18 mouse cellular contexts compared by ENCODE assay signal in the genomic region with DNA sequence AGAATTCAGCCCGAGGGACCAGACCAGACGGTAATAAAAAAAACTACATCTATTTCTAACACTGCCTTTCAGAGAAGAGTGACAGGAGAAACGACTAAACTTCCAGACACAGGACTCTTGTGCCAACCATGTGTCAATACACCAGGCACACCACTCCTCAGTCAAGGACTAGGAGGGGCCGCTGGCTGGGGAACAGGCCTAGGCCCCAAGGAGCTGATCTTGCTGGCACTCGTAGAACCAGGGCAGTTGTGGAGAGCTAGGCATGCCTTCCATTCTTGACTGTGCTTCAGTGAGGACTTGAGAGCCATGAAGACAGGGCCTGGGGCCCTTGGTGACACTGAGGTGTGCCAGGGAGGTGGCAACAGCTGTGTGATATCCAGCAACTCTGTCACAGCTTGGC.
DNase-seq lines count a peak whose midpoint lies in the region; ATAC-seq and TF ChIP-seq lines count a peak whose summit lies in the region.
"Had no signal": no experiment of that assay in that cellular context is flagged by ENCODE, and none has a peak within 500 bp of the region (broad histone marks: within the 10 kb centered on the region; RNA-seq: fewer than 3 reads in every experiment).

No protein-coding gene starts in this region.

- no peak overlapping the region for H3K4me2 ChIP-seq in forebrain, postnatal 0 days (ENCODE audit: low read depth)
- H3K4me2 ChIP-seq in forebrain, embryonic 11.5 days (ENCODE audit: low read depth, low read length, severe bottlenecking), result no peak overlapping the region
- no peak overlapping the region for H3K4me2 ChIP-seq in heart, postnatal 0 days (ENCODE audit: low read depth, low read length)
- H3K4me2 ChIP-seq: hindbrain, embryonic 15.5 days had no signal

- peak overlapping the region; percentile 50; the same call in 1 of the 2 replicates for H3K27ac ChIP-seq in forebrain, postnatal 0 days (ENCODE audit: low read depth, low read length)
- no peak overlapping the region for H3K27ac ChIP-seq in forebrain, embryonic 11.5 days (ENCODE audit: low read depth, low read length)
- peak overlapping the region; percentile 49 for H3K27ac ChIP-seq in heart, postnatal 0 days (ENCODE audit: low read depth)
- H3K27ac ChIP-seq: embryonic facial prominence, embryonic 10.5 days; hindbrain, embryonic 15.5 days had no signal

- H3K4me3 ChIP-seq in forebrain, postnatal 0 days (ENCODE audit: low read depth, low read length), result no peak overlapping the region
- H3K4me3 ChIP-seq in forebrain, embryonic 11.5 days (ENCODE audit: low read depth, low read length), result no peak overlapping the region
- H3K4me3 ChIP-seq in heart, postnatal 0 days (ENCODE audit: low read depth, low read length), result no peak overlapping the region
- H3K4me3 ChIP-seq: embryonic facial prominence, embryonic 10.5 days; hindbrain, embryonic 15.5 days; megakaryocyte, embryonic 14.5 days had no signal

- H3K9ac ChIP-seq in forebrain, postnatal 0 days, result no peak overlapping the region
- H3K9ac ChIP-seq in forebrain, embryonic 11.5 days (ENCODE audit: low read length), result no peak overlapping the region
- H3K9ac ChIP-seq in heart, postnatal 0 days (replicated peaks; ENCODE audit: low read depth, low read length), result no peak overlapping the region
- H3K9ac ChIP-seq: hindbrain, embryonic 15.5 days had no signal

- 47% methylated on average over 5 of the region's 5 CpGs for WGBS in forebrain, postnatal 0 days
- WGBS in forebrain, embryonic 11.5 days, result 93% methylated on average over 5 of the region's 5 CpGs
- WGBS in heart, postnatal 0 days, result 32% methylated on average over 5 of the region's 5 CpGs

- TF ChIP-seq EP300 in heart, postnatal 0 days (IDR thresholded peaks at IDR 0.05; ENCODE audit: low read depth), result no peak

- no peaks in the 10 kb centered on the region for H3K36me3 ChIP-seq in forebrain, postnatal 0 days (ENCODE audit: insufficient read depth)
- no peaks in the 10 kb centered on the region for H3K36me3 ChIP-seq in forebrain, embryonic 11.5 days (ENCODE audit: control insufficient read depth, insufficient read depth, low read length)
- H3K36me3 ChIP-seq in heart, postnatal 0 days (replicated peaks; ENCODE audit: control insufficient read depth, insufficient read depth, low read length), result no peaks in the 10 kb centered on the region
- H3K36me3 ChIP-seq: hindbrain, embryonic 15.5 days had no signal

- H3K4me1 ChIP-seq in forebrain, postnatal 0 days (ENCODE audit: insufficient read depth), result 0 out of 2 replicates have a peak, but pooled peaks cover 7% of the 10 kb centered on the region
- no peaks in the 10 kb centered on the region for H3K4me1 ChIP-seq in forebrain, embryonic 11.5 days (replicated peaks; ENCODE audit: control insufficient read depth, insufficient read depth, low read length)
- H3K4me1 ChIP-seq in heart, postnatal 0 days (ENCODE audit: control insufficient read depth, insufficient read depth), result peaks cover 52% of the 10 kb centered on the region; the same call in 1 of the 2 replicates

- H3K9me3 ChIP-seq in forebrain, postnatal 0 days (ENCODE audit: low read length), result no peaks in the 10 kb centered on the region
- H3K9me3 ChIP-seq in forebrain, embryonic 11.5 days (ENCODE audit: control insufficient read depth, low read length), result no peaks in the 10 kb centered on the region
- no peaks in the 10 kb centered on the region for H3K9me3 ChIP-seq in heart, postnatal 0 days (replicated peaks; ENCODE audit: control insufficient read depth, low read length)
- H3K9me3 ChIP-seq: embryonic facial prominence, embryonic 10.5 days; hindbrain, embryonic 15.5 days; megakaryocyte, embryonic 14.5 days had no signal

- 0 out of 2 replicates have a peak, but pooled peaks have one; percentile 19 for ATAC-seq in forebrain, postnatal 0 days
- no peak for ATAC-seq in forebrain, embryonic 11.5 days (replicated peaks; ENCODE audit: low FRiP score)
- 0 out of 2 replicates have a peak, but pooled peaks have one; percentile 29 for ATAC-seq in heart, postnatal 0 days (ENCODE audit: insufficient read depth, low read depth)
- ATAC-seq: CD4-positive, CD25-positive, alpha-beta regulatory T cell, adult 4 months had no signal

- peak; percentile 26 for DNase-seq in forebrain, postnatal 0 days
- DNase-seq in forebrain, embryonic 11.5 days (ENCODE audit: low spot score), result no peak
- DNase-seq in heart, postnatal 0 days (ENCODE audit: low spot score), result no peak
- no peak for DNase-seq in heart, adult 9 months (ENCODE audit: low spot score in 2 of 2)
- DNase-seq in lung, postnatal 10 days, result peak; percentile 53
- no peak for DNase-seq in cerebellum, adult 11 months
- no peak for DNase-seq in layer of hippocampus, adult 18-20 months (ENCODE audit: low spot score in 2 of 2)
- DNase-seq: adrenal gland, postnatal 25 days; cerebellum, adult 9-10 months; gastrocnemius, postnatal 10 days; heart, adult 18-20 months; kidney, adult 2 months; kidney, postnatal 10 days; midbrain, embryonic 14.5 days had no signal

- H3K27me3 ChIP-seq in forebrain, postnatal 0 days (ENCODE audit: insufficient read depth, low read length), result no peaks in the 10 kb centered on the region
- no peaks in the 10 kb centered on the region for H3K27me3 ChIP-seq in forebrain, embryonic 11.5 days (ENCODE audit: control insufficient read depth, insufficient read depth, low read length)
- no peaks in the 10 kb centered on the region for H3K27me3 ChIP-seq in heart, postnatal 0 days (ENCODE audit: control insufficient read depth, insufficient read depth, low read length)
- H3K27me3 ChIP-seq: hindbrain, embryonic 15.5 days; megakaryocyte, embryonic 14.5 days had no signal

- TF ChIP-seq CTCF in forebrain, postnatal 0 days (IDR thresholded peaks at IDR 0.05; ENCODE audit: low read depth), result no peak
- no peak for TF ChIP-seq CTCF in heart, postnatal 0 days (IDR thresholded peaks at IDR 0.05; ENCODE audit: low read depth)

Comparison
In these comparisons a context has a peak if more than half of its experiments do, and no peak if none do; other contexts are left out.
1. DNase-seq: peak in forebrain, postnatal 0 days (single experiment) and lung, postnatal 10 days (single experiment); none in forebrain, embryonic 11.5 days (single experiment), heart, postnatal 0 days (single experiment), heart, adult 9 months (0 of 2), cerebellum, adult 11 months (single experiment) and layer of hippocampus, adult 18-20 months (0 of 2).